Mouse (Mus musculus): ENCODE data around the gene Cox10. TPM values are rescaled to one million over a fixed set of nuclear protein-coding genes. Genes with fewer than 3 reads are reported as not detected.

Gene Cox10
- total and polyA plus RNA-seq, 2 experiments from 2014 or later: 20.9 to 33.0 TPM

GRCm38 (mm10) chr11:64023380-64023981, 55.8 kb downstream of the Cox10 start:
- no peaks in the 10 kb centered on the region for H3K9me3 ChIP-seq (ENCODE audit: low read length)
- H3K9ac ChIP-seq (replicated peaks; ENCODE audit: low read length): no peak overlapping the region
- H3K4me3 ChIP-seq (ENCODE audit: low read length): no peak overlapping the region
- no peaks in the 10 kb centered on the region for H3K36me3 ChIP-seq (ENCODE audit: insufficient read depth, low read length)
- H3K4me1 ChIP-seq (ENCODE audit: insufficient read depth, low read length): peaks cover 7% of the 10 kb centered on the region; the same call in 1 of the 2 replicates
- 36% methylated on average over 15 of the region's 15 CpGs for WGBS
- TF ChIP-seq CTCF (IDR thresholded peaks at IDR 0.05; ENCODE audit: low read depth): no peak
- ATAC-seq: no peak
- peak; percentile 40 for DNase-seq (ENCODE audit: low spot score)
- H3K27me3 ChIP-seq (ENCODE audit: insufficient read depth, low read length): no peaks in the 10 kb centered on the region
- no peak overlapping the region for H3K4me2 ChIP-seq (ENCODE audit: low read depth, low read length)
- H3K27ac ChIP-seq: no peak overlapping the region

GRCm38 (mm10) chr11:64022403-64023047, 56.7 kb downstream of the Cox10 start:
- peak; percentile 5 for DNase-seq (ENCODE audit: low spot score)
- 26% methylated on average over 9 of the region's 9 CpGs for whole genome bisulfite sequencing
- Histone ChIP-seq H3K27ac (no peak overlapping the region), H3K9me3 (ENCODE audit: low read length) (no peaks in the 10 kb centered on the region), H3K27me3 (ENCODE audit: insufficient read depth, low read length) (no peaks in the 10 kb centered on the region), H3K36me3 (ENCODE audit: insufficient read depth, low read length) (no peaks in the 10 kb centered on the region), H3K4me3 (ENCODE audit: low read length) (no peak overlapping the region), H3K4me1 (ENCODE audit: insufficient read depth, low read length) (peaks cover 7% of the 10 kb centered on the region; the same call in 1 of the 2 replicates), H3K9ac (replicated peaks; ENCODE audit: low read length) (no peak overlapping the region), H3K4me2 (ENCODE audit: low read depth, low read length) (0 out of 2 replicates have a peak overlapping the region, but pooled peaks have one; percentile 10)
- no peak for ATAC-seq
- TF ChIP-seq CTCF (IDR thresholded peaks at IDR 0.05; ENCODE audit: low read depth): no peak

GRCm38 (mm10) chr11:64019235-64019634, 60.0 kb downstream of the Cox10 start:
- no peak for ATAC-seq
- WGBS: 95% methylated on average over 8 of the region's 8 CpGs

GRCm38 (mm10) chr11:64018165-64018564, 61.1 kb downstream of the Cox10 start:
- no peak overlapping the region for H3K4me2 ChIP-seq (ENCODE audit: low read depth, low read length)
- no peaks in the 10 kb centered on the region for H3K36me3 ChIP-seq (ENCODE audit: insufficient read depth, low read length)
- H3K9me3 ChIP-seq (ENCODE audit: low read length): no peaks in the 10 kb centered on the region
- 0 out of 2 replicates have a peak, but pooled peaks cover 7% of the 10 kb centered on the region for H3K4me1 ChIP-seq (ENCODE audit: insufficient read depth, low read length)
- no peak overlapping the region for H3K27ac ChIP-seq
- no peak overlapping the region for H3K4me3 ChIP-seq (ENCODE audit: low read length)
- no peak for TF ChIP-seq CTCF (IDR thresholded peaks at IDR 0.05; ENCODE audit: low read depth)
- H3K9ac ChIP-seq (replicated peaks; ENCODE audit: low read length): no peak overlapping the region
- ATAC-seq: no peak
- no peak for DNase-seq (ENCODE audit: low spot score)
- no peaks in the 10 kb centered on the region for H3K27me3 ChIP-seq (ENCODE audit: insufficient read depth, low read length)
- 50% methylated on average over 5 of the region's 5 CpGs for WGBS

More at GRCm38 (mm10) chr11:64019235-64019634, 60.0 kb downstream of the Cox10 start:
- H3K9ac ChIP-seq (replicated peaks; ENCODE audit: low read length): no peak overlapping the region
- no peaks in the 10 kb centered on the region for H3K9me3 ChIP-seq (ENCODE audit: low read length)
- no peak overlapping the region for H3K27ac ChIP-seq
- no peaks in the 10 kb centered on the region for H3K36me3 ChIP-seq (ENCODE audit: insufficient read depth, low read length)
- TF ChIP-seq CTCF (IDR thresholded peaks at IDR 0.05; ENCODE audit: low read depth): no peak
- no peak for DNase-seq (ENCODE audit: low spot score)
- H3K4me1 ChIP-seq (ENCODE audit: insufficient read depth, low read length): peaks cover 7% of the 10 kb centered on the region; the same call in 1 of the 2 replicates
- H3K27me3 ChIP-seq (ENCODE audit: insufficient read depth, low read length): no peaks in the 10 kb centered on the region
- H3K4me2 ChIP-seq (ENCODE audit: low read depth, low read length): no peak overlapping the region
- H3K4me3 ChIP-seq (ENCODE audit: low read length): no peak overlapping the region

- ATAC-seq (no peak), DNase-seq (ENCODE audit: low spot score) (no peak)
- H3K4me1 ChIP-seq (ENCODE audit: insufficient read depth, low read length): peaks cover 4% of the 10 kb centered on the region; the same call in 1 of the 2 replicates
- H3K36me3 ChIP-seq (ENCODE audit: insufficient read depth, low read length): no peaks in the 10 kb centered on the region
- no peak overlapping the region for H3K9ac ChIP-seq (replicated peaks; ENCODE audit: low read length)
- no peaks in the 10 kb centered on the region for H3K27me3 ChIP-seq (ENCODE audit: insufficient read depth, low read length)
- TF ChIP-seq CTCF (IDR thresholded peaks at IDR 0.05; ENCODE audit: low read depth): no peak
- no peak overlapping the region for H3K4me3 ChIP-seq (ENCODE audit: low read length)
- H3K4me2 ChIP-seq (ENCODE audit: low read depth, low read length): no peak overlapping the region
- 72% methylated on average over 6 of the region's 6 CpGs for WGBS
- no peaks in the 10 kb centered on the region for H3K9me3 ChIP-seq (ENCODE audit: low read length)
- H3K27ac ChIP-seq: no peak overlapping the region
These were observed 64.0 kb downstream of the Cox10 start for GRCm38 (mm10) chr11:64015309-64015708.

DNA sequence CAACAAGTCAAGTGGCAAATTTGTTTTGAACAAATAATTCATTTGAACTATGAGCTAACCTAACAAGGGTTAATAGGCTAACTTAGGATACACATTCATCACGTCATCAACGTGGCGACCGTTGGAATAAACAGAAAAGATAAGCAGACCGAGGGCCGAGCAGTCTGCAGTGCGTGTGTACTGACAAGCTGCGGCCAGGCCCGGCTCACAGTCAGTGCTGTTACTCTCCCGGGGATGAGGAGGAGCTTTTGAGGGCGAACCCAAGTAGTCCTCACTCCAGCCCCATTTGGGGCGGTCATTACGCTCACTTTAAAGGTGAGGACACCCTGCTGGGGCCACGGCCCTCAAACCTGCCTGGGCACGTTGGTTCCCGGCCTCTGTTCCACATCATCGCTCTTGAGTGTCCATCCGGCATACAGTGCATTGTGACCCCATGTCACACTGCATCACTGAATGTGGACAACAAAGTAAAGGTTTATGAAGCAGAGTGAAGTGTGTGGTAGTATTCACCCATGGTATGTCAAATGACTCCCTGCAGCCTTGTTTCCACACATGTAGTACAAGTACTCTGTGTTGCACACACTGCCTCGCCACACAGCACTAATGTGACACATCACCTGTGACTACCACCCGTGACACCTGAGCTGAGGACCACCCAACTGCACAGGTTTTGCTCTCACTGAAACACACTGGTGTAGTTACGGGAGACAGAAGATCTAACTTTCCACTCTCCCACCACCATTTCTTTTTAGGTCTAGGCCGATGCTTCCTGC, 68.4 kb downstream of the Cox10 start:
- ATAC-seq (no peak), DNase-seq (ENCODE audit: low spot score) (no peak)
- Histone ChIP-seq H3K36me3 (ENCODE audit: insufficient read depth, low read length) (no peaks in the 10 kb centered on the region), H3K27ac (no peak overlapping the region), H3K4me2 (ENCODE audit: low read depth, low read length) (no peak overlapping the region), H3K9ac (replicated peaks; ENCODE audit: low read length) (no peak overlapping the region), H3K27me3 (ENCODE audit: insufficient read depth, low read length) (no peaks in the 10 kb centered on the region), H3K9me3 (ENCODE audit: low read length) (no peaks in the 10 kb centered on the region), H3K4me3 (ENCODE audit: low read length) (no peak overlapping the region), H3K4me1 (ENCODE audit: insufficient read depth, low read length) (peaks cover 4% of the 10 kb centered on the region; the same call in 1 of the 2 replicates)
- 58% methylated on average over 22 of the region's 22 CpGs for WGBS
- TF ChIP-seq CTCF (IDR thresholded peaks at IDR 0.05; ENCODE audit: low read depth): no peak
